Mouse (Mus musculus): ENCODE measurements around the gene Dscaml1. TPM values are rescaled to one million over a fixed set of nuclear protein-coding genes. Genes with fewer than 3 reads are reported as not detected.

The Dscaml1 gene
- polyA plus RNA-seq, 1 experiment from 2014 or later: 22.3 TPM

DNA sequence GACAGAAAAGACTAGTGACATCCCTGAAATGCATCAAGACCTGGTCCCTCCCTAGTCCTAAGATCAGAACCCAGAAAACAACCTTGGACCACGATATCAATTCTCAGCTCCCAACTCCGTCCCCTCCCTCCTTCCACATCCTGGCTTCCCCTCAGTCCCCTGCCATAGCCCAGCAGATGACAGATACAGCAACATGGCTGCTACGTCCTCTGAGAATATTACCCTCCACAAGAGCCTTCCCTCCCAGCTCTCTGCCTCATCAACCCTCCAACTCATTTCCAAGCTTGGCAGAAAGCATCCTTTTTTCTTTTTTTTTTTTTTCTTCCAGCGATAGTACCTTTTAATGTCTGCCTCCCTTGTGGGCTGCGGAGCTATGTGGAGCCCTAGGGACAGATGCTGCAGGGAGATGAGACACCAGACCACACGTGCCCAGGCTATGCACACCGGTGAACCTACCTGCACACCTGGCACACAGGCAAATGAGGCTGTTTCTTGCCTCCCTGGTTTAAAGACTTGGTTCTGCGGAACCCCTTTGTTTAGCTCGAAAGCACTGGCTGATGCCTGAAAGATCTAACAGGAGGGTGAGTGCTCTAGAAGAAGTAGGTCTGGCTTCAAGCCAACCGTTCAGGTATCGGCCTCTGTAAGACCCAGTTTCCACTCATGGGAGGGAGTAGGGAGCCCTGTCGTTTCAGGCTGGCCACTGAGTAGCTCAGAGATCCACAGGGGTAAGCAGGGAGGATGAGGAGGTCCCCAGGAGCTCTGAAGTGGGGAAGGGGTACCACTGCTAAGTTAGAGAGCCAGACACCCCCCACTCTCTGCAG lies 357.0 kb downstream of the Dscaml1 start:
- H3K9me3 ChIP-seq: no peaks in the 10 kb centered on the region
- no peak overlapping the region for H3K4me2 ChIP-seq (replicated peaks)
- peaks cover 8% of the 10 kb centered on the region; the same call in 1 of the 2 replicates for H3K4me1 ChIP-seq
- H3K9ac ChIP-seq (replicated peaks): no peak overlapping the region
- ATAC-seq (replicated peaks): no peak
- 64% methylated on average over 12 of the region's 12 CpGs for WGBS
- peak overlapping the region; percentile 69 for H3K27ac ChIP-seq (replicated peaks)
- H3K27me3 ChIP-seq: no peaks in the 10 kb centered on the region
- H3K36me3 ChIP-seq: peaks cover 8% of the 10 kb centered on the region; the same call in 1 of the 2 replicates
- H3K4me3 ChIP-seq: no peak overlapping the region

GRCm38 (mm10) chr9:45787071-45787470 lies 360.6 kb downstream of the Dscaml1 start:
- Histone ChIP-seq H3K4me3 (no peak overlapping the region), H3K27ac (replicated peaks) (no peak overlapping the region), H3K36me3 (peaks cover 4% of the 10 kb centered on the region; the same call in 1 of the 2 replicates), H3K4me1 (peaks cover 8% of the 10 kb centered on the region; the same call in 1 of the 2 replicates), H3K27me3 (no peaks in the 10 kb centered on the region), H3K4me2 (replicated peaks) (no peak overlapping the region), H3K9me3 (no peaks in the 10 kb centered on the region), H3K9ac (replicated peaks) (no peak overlapping the region)
- ATAC-seq (replicated peaks): no peak
- 85% methylated on average over 8 of the region's 8 CpGs for WGBS

GRCm38 (mm10) chr9:45787547-45787946 lies 361.1 kb downstream of the Dscaml1 start:
- H3K36me3 ChIP-seq: peaks cover 4% of the 10 kb centered on the region; the same call in 1 of the 2 replicates
- 75% methylated on average over 6 of the region's 6 CpGs for WGBS
- H3K27ac ChIP-seq (replicated peaks): no peak overlapping the region
- no peak overlapping the region for H3K4me3 ChIP-seq
- no peaks in the 10 kb centered on the region for H3K9me3 ChIP-seq
- H3K4me1 ChIP-seq: peaks cover 8% of the 10 kb centered on the region; the same call in 1 of the 2 replicates
- no peak for ATAC-seq (replicated peaks)
- H3K4me2 ChIP-seq (replicated peaks): no peak overlapping the region
- H3K27me3 ChIP-seq: no peaks in the 10 kb centered on the region
- no peak overlapping the region for H3K9ac ChIP-seq (replicated peaks)

- Histone ChIP-seq H3K4me3 (no peak overlapping the region), H3K9me3 (no peaks in the 10 kb centered on the region), H3K27me3 (no peaks in the 10 kb centered on the region), H3K27ac (replicated peaks) (no peak overlapping the region), H3K9ac (replicated peaks) (no peak overlapping the region), H3K36me3 (peaks cover 4% of the 10 kb centered on the region; the same call in 1 of the 2 replicates), H3K4me2 (replicated peaks) (no peak overlapping the region), H3K4me1 (peaks cover 6% of the 10 kb centered on the region; the same call in 1 of the 2 replicates)
- no peak for ATAC-seq (replicated peaks)
- 61% methylated on average over 5 of the region's 5 CpGs for WGBS
Observed at GRCm38 (mm10) chr9:45788405-45788804, 362.0 kb downstream of the Dscaml1 start.

- Histone ChIP-seq H3K27ac (replicated peaks) (no peak overlapping the region), H3K4me3 (no peak overlapping the region), H3K36me3 (peaks cover 4% of the 10 kb centered on the region; the same call in 1 of the 2 replicates), H3K4me2 (replicated peaks) (no peak overlapping the region), H3K27me3 (no peaks in the 10 kb centered on the region), H3K9me3 (no peaks in the 10 kb centered on the region), H3K9ac (replicated peaks) (no peak overlapping the region), H3K4me1 (0 out of 2 replicates have a peak, but pooled peaks cover 2% of the 10 kb centered on the region)
- no peak for ATAC-seq (replicated peaks)
- 77% methylated on average over 8 of the region's 8 CpGs for WGBS
Observed at GRCm38 (mm10) chr9:45791456-45792142, 365.2 kb downstream of the Dscaml1 start.

DNA sequence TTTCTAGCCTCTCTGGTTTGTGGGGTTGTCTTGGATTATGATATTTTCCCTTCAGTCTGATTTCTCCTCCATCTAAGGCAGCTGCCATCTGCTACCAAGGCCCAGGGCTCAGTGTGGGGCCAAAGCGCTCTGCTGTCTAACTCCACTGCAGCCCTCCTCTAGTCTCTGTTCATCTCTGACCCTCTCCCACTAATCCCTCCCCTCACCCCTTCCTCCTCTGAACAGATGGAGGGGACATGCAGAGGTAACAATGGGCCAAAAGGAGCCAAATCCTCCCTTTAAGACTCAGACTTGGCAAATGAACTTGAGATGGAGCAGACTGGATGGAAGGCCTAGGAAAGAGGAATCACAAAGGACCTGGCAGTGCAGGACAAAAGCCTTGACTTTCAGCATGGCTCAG lies 365.8 kb downstream of the Dscaml1 start:
- Histone ChIP-seq H3K9me3 (no peaks in the 10 kb centered on the region), H3K36me3 (peaks cover 4% of the 10 kb centered on the region; the same call in 1 of the 2 replicates), H3K4me2 (replicated peaks) (no peak overlapping the region), H3K27me3 (no peaks in the 10 kb centered on the region), H3K9ac (replicated peaks) (no peak overlapping the region), H3K4me1 (0 out of 2 replicates have a peak, but pooled peaks cover 2% of the 10 kb centered on the region), H3K4me3 (no peak overlapping the region), H3K27ac (replicated peaks) (peak overlapping the region; percentile 29)
- no peak for ATAC-seq (replicated peaks)
- WGBS: 68% methylated on average over 1 of the region's 1 CpGs

DNA sequence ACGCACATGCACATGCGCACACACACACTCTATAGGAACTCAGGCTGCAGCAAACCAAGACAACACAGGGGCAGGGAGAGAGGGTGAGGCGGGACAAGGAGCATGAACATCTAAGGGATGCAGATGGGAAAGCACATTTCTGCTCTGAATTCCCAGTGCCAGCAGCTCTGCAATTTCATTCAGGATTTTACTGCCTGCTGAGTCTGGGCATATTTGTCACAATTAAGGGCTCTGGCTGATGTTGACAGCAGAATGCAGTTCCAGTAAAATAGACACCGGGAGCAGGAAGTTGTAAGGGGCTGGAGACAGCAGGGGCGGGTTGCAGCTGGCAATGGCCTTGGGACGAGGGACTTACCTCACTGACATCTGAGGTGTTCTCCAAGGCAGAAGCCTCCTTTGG lies 367.3 kb downstream of the Dscaml1 start:
- peaks cover 16% of the 10 kb centered on the region for H3K4me1 ChIP-seq
- no peaks in the 10 kb centered on the region for H3K9me3 ChIP-seq
- H3K27me3 ChIP-seq: no peaks in the 10 kb centered on the region
- no peak for ATAC-seq (replicated peaks)
- H3K36me3 ChIP-seq: peaks cover 4% of the 10 kb centered on the region; the same call in 1 of the 2 replicates
- no peak overlapping the region for H3K4me2 ChIP-seq (replicated peaks)
- H3K9ac ChIP-seq (replicated peaks): no peak overlapping the region
- no peak overlapping the region for H3K4me3 ChIP-seq
- WGBS: 77% methylated on average over 6 of the region's 6 CpGs
- H3K27ac ChIP-seq (replicated peaks): peak overlapping the region; percentile 37; the same call in 1 of the 2 replicates

DNA sequence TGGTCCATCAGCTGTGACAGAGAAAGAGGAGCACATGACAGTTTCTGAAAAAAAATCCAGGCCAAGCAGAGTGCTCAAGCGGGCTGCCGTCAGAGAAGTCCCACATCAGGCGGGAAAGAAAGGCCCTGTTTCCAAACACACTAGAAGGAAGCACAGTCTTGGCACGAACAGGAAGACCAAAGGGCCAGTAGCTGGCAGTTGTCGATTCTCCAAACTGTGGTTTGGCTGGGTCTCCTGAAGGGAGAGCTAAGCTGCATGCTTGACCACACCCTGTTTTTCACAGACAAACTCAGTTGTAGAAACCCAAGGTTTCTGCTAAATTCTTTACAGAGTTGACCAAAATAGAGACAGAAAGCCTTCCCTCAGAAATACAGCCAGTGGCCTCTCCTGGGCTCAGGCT lies 369.3 kb downstream of the Dscaml1 start:
- Histone ChIP-seq H3K9ac (replicated peaks) (no peak overlapping the region), H3K36me3 (peaks cover 4% of the 10 kb centered on the region; the same call in 1 of the 2 replicates), H3K27ac (replicated peaks) (no peak overlapping the region), H3K4me2 (replicated peaks) (no peak overlapping the region), H3K9me3 (no peaks in the 10 kb centered on the region), H3K27me3 (no peaks in the 10 kb centered on the region), H3K4me1 (peaks cover 27% of the 10 kb centered on the region), H3K4me3 (no peak overlapping the region)
- 90% methylated on average over 5 of the region's 5 CpGs for WGBS
- ATAC-seq (replicated peaks): no peak

DNA sequence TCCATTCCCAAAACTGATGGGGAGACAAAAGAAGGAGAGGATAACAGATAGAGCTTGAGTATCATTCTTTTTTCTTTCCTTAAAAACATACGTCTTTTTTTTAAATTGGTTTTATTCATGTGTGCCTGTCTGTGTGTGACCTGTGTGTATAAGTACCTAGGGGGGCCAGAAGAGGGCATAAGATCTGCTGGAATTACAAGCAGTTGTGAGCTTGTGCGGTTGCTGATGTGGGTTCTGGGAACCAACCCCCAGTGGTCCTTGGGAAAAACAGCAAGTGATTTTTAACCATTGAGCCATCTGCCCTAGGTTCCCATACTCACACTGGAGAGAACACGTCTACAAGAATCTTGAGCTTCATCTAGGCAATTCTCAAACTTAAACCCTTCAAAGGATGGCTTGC lies 370.8 kb downstream of the Dscaml1 start:
- Histone ChIP-seq H3K9ac (replicated peaks) (no peak overlapping the region), H3K4me3 (no peak overlapping the region), H3K9me3 (no peaks in the 10 kb centered on the region), H3K27me3 (no peaks in the 10 kb centered on the region), H3K4me2 (replicated peaks) (no peak overlapping the region), H3K4me1 (peaks cover 27% of the 10 kb centered on the region), H3K27ac (replicated peaks) (no peak overlapping the region), H3K36me3 (no peaks in the 10 kb centered on the region)
- ATAC-seq (replicated peaks): no peak
- 71% methylated on average over 3 of the region's 3 CpGs for WGBS

GRCm38 (mm10) chr9:45798467-45799164 lies 372.2 kb downstream of the Dscaml1 start:
- Histone ChIP-seq H3K9me3 (no peaks in the 10 kb centered on the region), H3K36me3 (no peaks in the 10 kb centered on the region), H3K4me2 (replicated peaks) (no peak overlapping the region), H3K4me1 (peaks cover 26% of the 10 kb centered on the region), H3K27ac (replicated peaks) (peak overlapping the region; percentile 79), H3K27me3 (no peaks in the 10 kb centered on the region), H3K4me3 (no peak overlapping the region), H3K9ac (replicated peaks) (no peak overlapping the region)
- peak; percentile 78 for ATAC-seq (replicated peaks)
- 10% methylated on average over 13 of the region's 13 CpGs for WGBS

DNA sequence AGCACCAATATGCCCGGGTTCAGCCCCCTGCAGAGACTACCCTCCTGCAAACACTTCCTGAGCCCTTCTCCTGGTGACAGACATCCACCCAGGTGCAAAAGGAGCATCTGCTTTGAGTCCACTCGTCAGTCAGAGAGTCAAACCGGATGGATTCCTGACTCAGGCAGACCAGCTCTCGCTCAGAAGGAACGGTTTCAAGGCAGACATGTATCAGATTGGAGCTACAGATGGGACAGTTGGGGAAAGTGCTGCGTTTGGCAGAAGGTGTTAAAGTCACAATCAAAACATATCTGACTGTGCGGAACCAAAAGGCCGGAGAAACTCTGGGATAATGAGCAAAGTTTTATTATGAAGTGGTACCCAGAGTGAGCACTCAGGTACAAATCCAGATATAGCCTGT lies 373.0 kb downstream of the Dscaml1 start:
- peaks cover 25% of the 10 kb centered on the region for H3K4me1 ChIP-seq
- peak; percentile 30; the same call in 1 of the 2 replicates for ATAC-seq (replicated peaks)
- H3K27ac ChIP-seq (replicated peaks): peak overlapping the region; percentile 79
- no peak overlapping the region for H3K9ac ChIP-seq (replicated peaks)
- H3K4me2 ChIP-seq (replicated peaks): no peak overlapping the region
- 55% methylated on average over 8 of the region's 8 CpGs for WGBS
- H3K27me3 ChIP-seq: no peaks in the 10 kb centered on the region
- H3K9me3 ChIP-seq: no peaks in the 10 kb centered on the region
- H3K4me3 ChIP-seq: no peak overlapping the region
- no peaks in the 10 kb centered on the region for H3K36me3 ChIP-seq
